Mouse (Mus musculus) layer of hippocampus, adult 11-12 months (tissue): ENCODE data around the gene Wfdc17.

ENCODE experiments used
- DNase-seq: peaks from one replicate; pipeline ENCODE4 v3.0.0; 2022; ENCODE audit warnings: low spot score

Gene Wfdc17

DNA sequence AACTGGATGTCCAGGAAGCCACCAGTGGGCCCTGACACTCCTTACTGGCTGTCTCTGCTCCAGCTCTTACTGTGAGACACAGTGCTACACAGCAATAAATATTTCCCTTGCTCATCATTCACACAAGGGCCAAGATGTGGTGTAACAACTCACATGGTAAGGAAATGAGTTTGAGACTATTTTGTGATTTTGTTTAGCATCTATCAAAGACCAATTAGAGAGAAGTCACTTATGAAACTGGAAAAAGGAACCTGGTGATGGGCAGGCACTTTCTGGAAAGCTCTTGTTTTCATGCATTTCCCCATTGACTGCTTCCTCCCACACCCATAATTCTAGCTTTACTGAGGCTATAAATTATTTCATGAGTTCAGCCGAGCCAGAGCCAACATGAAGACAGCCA is at the start of gene Wfdc17:
Gene Wfdc17 (plus strand): TSS at position 287 of the 400 bp plus-strand sequence.
- no peak for DNase-seq

- DNase-seq: no peak
Measured at GRCm38 (mm10) chr11:83654606-83655005, 49.2 kb upstream of the Wfdc17 start.

GRCm38 (mm10) chr11:83657508-83657907 is 46.3 kb upstream of the Wfdc17 start:
- DNase-seq: no peak

GRCm38 (mm10) chr11:83658797-83659196 is 45.0 kb upstream of the Wfdc17 start:
- DNase-seq: no peak

GRCm38 (mm10) chr11:83662204-83662603 is 41.6 kb upstream of the Wfdc17 start, which contains the start of gene Ccl4:
Gene Ccl4, plus strand, starts transcription at chr11:83662584.
- peak; percentile 25 for DNase-seq

DNA sequence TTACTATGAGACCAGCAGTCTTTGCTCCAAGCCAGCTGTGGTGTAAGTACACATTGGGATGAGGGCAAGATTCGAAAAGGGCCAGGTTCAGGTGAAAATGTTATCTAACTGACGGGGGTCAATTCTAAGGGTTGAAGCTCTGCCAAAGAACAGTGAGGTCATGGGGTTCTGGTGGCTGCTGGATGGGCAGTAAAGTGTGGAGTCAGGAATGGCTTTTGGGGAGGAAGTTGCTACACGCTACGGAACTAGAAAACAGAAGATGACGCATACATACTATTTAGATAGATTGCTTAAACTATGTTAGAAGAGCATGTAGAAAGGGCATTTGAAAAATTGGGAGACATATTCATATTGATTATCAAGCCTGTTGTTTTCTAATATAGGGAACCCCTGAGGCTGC is 40.3 kb upstream of the Wfdc17 start:
- DNase-seq: no peak

DNA sequence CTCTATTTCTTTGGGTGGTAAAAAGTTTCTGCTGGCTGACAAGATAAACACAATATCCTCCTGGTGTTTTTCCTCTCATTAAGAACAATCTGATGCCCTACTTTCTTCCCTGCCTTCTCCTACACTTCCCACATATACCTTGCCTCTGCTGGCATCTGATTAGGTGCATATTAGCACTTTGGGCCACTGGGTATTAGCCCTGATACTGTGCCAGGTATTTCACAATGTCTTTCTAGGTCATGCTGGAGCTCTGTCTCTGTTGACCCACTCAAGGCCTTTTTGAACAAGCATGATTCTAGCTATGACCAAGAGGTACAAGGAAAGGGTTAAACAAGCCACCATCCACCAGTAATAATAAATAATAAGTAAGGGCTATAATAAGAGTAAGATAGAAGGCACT is 32.0 kb upstream of the Wfdc17 start:
- no peak for DNase-seq

DNA sequence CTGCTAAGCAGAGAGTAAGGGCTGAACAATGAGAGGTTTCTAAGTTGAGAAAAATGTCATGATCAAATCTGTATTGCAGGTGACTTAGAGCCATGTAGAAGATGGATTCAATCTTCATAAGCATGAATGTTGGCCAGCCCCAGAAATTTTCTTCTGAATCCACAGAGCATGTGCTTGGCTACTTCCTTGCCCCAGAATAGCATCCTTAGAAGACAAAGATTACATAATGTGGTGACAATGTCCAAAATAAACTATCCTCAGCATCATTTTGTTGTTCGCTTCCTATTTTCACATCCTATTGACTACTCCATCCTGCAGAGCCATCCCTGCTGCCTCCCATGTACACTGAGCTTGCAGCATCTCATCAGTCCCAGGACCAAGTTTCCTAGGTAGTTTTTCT is 28.1 kb upstream of the Wfdc17 start:
- DNase-seq: no peak

DNA sequence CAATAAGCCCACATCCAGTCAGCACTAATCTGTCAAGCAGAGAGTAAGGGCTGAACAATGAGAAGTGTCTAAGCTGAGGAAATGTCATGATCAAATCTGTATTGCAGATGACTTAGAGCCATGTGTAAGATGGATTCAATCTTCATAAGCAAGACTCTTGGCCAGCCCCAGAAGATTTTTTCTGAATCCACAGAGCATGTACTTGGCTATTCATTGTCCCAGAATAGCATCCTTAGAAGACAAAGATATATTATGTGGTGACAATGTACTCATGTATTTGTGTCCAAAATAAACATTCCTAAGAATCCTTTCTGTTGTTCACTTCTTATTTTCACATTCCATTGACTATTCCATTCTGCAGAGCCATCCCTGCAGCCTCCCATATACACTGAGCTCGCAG is 13.9 kb upstream of the Wfdc17 start:
- no peak for DNase-seq

- DNase-seq: no peak
Measured at GRCm38 (mm10) chr11:83692008-83692407, 11.8 kb upstream of the Wfdc17 start.

- DNase-seq: no peak
Measured at GRCm38 (mm10) chr11:83708715-83709114, 4.9 kb downstream of the Wfdc17 start, which contains the start of gene Wfdc18. Gene Wfdc18, plus strand, starts transcription at chr11:83709015.

DNA sequence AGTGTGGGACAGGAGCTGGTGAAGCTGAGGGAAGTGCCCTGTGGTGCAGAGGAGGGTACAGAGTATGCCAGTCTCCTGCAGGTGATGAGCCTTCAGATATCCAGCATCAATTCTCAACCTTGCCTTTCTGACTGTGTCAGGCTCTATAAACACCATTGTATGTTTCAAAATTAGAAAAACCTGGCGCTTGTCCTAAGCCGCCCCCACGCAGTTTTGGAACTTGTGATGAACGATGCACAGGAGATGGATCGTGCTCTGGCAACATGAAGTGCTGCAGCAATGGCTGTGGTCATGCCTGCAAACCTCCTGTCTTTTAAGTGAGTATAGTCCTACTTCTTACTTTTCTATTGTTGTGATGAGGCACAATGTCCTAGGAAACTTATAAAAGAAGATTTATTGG is 5.9 kb downstream of the Wfdc17 start:
- peak; percentile 39 for DNase-seq

DNA sequence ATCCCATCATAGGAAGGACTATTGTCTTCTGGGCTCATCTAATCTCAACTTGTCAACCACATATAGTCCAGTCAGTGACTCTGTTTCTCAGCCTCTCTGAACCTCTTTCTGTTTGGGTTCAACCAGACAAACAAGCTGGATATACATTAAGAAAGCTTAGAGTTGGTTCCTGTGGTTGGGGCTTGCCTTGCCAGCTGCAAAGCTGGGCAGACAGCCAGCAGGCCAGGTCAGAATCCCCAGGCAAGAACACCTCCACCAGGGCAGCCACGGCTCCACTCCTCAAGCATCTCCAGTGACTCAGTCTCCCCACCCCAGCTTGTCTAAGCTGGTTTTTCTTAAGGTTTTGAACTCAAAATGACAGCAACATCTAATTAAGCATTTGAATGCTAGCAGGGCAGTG is 8.9 kb downstream of the Wfdc17 start:
- no peak for DNase-seq

GRCm38 (mm10) chr11:83713925-83714324 is 10.1 kb downstream of the Wfdc17 start:
- no peak for DNase-seq

DNA sequence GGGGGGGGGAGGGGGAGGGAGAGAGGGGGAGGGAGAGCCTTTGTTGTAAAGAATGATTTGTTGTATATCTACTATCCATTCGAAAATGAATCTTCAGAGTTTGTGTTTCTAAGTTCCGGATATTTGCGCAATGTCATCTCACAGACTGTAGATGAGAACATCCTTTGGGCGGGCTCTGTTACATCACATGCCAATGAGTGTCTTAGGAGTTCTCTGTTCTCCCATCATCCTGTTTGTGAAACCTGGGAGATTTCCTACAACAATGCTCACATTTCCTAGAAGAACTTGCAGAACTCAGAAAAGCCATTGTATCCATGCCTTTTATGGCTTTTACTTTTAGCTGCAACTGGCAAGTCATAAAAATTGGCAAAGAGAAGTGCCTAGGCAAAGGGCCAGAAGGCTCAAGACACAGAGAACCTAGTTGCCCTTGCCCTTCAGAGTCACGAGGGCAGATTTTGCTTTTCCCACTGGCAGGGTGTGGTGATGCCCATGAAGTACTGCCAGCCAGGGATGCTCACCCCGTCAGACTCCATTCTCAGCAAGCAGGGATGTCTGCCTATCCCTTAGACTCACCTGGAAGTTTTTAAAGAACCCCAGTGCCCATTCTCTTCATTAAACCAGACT is 13.4 kb downstream of the Wfdc17 start:
- no peak for DNase-seq

- DNase-seq: no peak
Measured at GRCm38 (mm10) chr11:83720766-83721165, 17.0 kb downstream of the Wfdc17 start.

DNA sequence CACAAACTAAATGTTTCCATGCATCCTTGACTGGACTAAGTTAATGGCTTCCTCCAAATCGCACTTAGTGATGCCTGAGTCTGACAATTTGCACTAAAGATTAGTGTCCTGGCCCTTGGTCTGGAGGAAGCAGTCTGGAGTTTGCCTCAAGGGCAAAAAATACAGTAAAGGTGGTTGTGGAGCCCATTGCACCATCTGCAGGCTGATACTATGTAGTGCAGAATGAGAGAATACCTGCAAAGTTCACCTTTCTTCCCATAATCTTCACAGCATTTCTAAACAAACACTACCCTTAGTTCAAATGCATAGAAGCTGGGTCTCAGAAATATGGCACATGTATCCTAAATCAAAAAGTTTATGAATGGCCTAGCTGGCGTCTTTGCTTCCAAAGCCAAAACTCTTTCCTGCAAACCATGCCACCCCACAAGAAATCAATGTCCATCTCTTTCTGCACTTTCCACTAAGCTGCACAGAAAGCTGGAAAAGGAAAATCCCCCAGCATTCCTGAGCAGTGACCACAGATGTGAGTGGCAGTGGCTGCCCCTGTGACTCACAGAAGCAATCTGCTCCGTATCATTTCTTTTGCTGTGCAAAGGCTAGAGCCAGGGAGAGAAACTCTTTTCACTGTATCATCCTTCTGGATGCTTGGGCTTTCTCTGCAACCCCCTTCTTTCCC is 25.1 kb downstream of the Wfdc17 start:
- DNase-seq: no peak

GRCm38 (mm10) chr11:83731116-83731515 is 27.3 kb downstream of the Wfdc17 start:
- no peak for DNase-seq

- no peak for DNase-seq
Measured at GRCm38 (mm10) chr11:83733071-83733640, 29.4 kb downstream of the Wfdc17 start.

- DNase-seq: no peak
Measured at GRCm38 (mm10) chr11:83734215-83734614, 30.4 kb downstream of the Wfdc17 start.

DNA sequence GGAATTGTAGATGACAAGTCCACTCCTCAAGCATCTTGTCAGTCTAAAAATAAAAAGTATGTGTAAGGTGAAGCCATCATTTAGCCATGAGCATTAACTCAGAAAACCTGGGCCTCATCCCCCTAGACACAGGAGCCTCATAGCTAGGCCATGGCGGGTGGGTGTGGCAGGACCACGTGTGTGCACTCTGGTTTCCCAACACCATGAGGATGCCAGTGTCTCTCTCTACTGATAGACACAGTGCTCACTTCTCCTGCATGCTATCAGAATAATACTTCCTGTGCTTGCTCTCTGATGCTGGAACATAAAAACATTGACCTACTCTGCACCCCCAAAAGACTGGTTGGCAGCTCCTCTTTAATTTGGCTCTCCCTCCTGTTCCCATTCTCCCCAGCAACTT is 32.1 kb downstream of the Wfdc17 start:
- no peak for DNase-seq

DNA sequence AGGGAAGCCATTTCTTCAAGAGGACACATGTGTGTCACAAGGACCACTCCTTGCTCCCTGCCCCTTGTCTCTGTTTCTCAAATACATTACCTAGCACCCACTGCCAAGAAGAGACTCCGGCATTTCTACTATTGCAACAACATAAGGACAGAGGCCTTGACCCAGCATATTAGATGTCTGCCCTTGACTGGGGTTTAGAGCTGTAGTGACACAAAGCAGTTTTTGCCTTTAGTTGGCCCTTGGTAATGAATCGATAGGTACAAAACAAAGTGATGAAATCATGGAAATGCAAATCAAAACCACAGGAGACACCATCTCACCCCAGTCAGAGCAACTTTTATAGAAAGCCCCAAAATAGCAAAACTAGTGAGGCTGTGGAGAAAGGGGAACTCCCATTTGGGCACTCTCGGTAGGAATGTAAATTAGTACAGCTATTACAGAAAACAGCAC is 33.3 kb downstream of the Wfdc17 start:
- no peak for DNase-seq

DNA sequence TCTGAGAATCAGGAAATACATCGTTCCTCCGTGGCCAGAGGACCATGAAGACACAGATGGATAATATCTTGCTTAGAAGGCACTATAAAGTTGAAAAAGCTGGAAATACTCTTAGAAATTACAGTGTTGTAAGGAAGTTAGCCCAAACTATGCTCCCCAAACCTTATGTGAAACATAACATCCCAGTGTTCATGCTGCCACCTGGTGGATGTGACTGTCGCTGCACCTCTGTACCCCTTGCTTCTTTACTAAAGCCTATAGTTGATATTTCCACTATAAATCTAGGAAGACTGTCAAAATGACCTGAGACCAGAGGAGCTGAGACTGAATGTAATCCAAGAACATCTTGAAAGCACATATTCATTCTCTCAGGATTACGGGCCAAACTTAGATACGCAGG is 35.5 kb downstream of the Wfdc17 start:
- peak; percentile 88 for DNase-seq
